In the genomic region with DNA sequence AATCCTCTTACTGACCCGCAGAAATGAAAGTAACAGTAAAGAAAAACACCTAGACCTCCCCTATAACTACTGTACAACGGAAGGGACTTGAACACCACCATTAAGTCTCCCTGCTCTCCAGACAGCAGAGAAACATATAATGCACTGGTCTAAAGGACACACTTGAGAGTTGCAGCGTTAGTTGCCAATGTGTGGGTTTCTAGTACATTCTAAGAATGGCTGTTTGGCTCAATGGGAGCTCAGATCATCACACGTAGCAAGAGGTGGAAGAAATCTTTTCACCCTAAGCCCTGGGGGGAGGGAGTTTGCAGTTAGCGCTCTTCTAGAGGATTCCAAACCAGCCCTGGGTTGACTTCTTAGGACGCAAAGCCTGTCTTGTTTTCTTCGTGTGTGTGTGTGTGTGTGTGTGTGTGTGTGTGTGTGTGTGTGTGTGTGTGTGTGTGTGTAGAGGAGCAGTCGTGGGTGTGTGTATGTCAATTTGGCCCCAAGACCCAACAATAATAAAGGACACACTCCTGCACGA, we compare ENCODE assay signal across 7 mouse cellular contexts. TPM values are rescaled to one million over a fixed set of nuclear protein-coding genes. Genes with fewer than 3 reads are reported as not detected.
DNase-seq lines count a peak whose midpoint lies in the region; ATAC-seq and TF ChIP-seq lines count a peak whose summit lies in the region.

No protein-coding gene starts in this region.

- no peak for TF ChIP-seq POLR2A in limb, embryonic 14.5 days (IDR thresholded peaks at IDR 0.05; ENCODE audit: borderline replicate concordance, extremely low read depth, insufficient read depth, insufficient read length)

- no peaks in the 10 kb centered on the region for H3K36me3 ChIP-seq in forebrain, embryonic 14.5 days (ENCODE audit: control insufficient read depth, insufficient read depth, low read length)
- H3K36me3 ChIP-seq in limb, embryonic 14.5 days (ENCODE audit: control insufficient read depth, insufficient read depth, low read length): 0 out of 2 replicates have a peak, but pooled peaks cover 4% of the 10 kb centered on the region
- no peaks in the 10 kb centered on the region for H3K36me3 ChIP-seq in stomach, postnatal 0 days (ENCODE audit: control insufficient read depth, insufficient read depth, low read length)

- peak overlapping the region; percentile 94 for H3K4me2 ChIP-seq in forebrain, embryonic 14.5 days (ENCODE audit: low read length)
- H3K4me2 ChIP-seq in limb, embryonic 14.5 days (replicated peaks; ENCODE audit: low read depth, low read length, severe bottlenecking): peak overlapping the region; percentile 97
- H3K4me2 ChIP-seq in stomach, postnatal 0 days (replicated peaks; ENCODE audit: low read depth): peak overlapping the region; percentile 34

- H3K27me3 ChIP-seq in forebrain, embryonic 14.5 days (replicated peaks; ENCODE audit: control insufficient read depth, insufficient read depth, low read length): peaks cover 72% of the 10 kb centered on the region
- H3K27me3 ChIP-seq in limb, embryonic 14.5 days (ENCODE audit: control insufficient read depth, insufficient read depth, low read length): peaks cover 70% of the 10 kb centered on the region
- peaks cover 26% of the 10 kb centered on the region; the same call in 1 of the 2 replicates for H3K27me3 ChIP-seq in stomach, postnatal 0 days (ENCODE audit: control insufficient read depth, insufficient read depth, low read length)

- WGBS in forebrain, embryonic 14.5 days: 3% methylated on average over 9 of the region's 9 CpGs
- WGBS in limb, embryonic 14.5 days: 4% methylated on average over 9 of the region's 9 CpGs
- 31% methylated on average over 9 of the region's 9 CpGs for WGBS in stomach, postnatal 0 days

- H3K9me3 ChIP-seq in forebrain, embryonic 14.5 days (replicated peaks; ENCODE audit: control insufficient read depth, low read length): no peaks in the 10 kb centered on the region
- no peaks in the 10 kb centered on the region for H3K9me3 ChIP-seq in limb, embryonic 14.5 days (ENCODE audit: control insufficient read depth, low read length)
- no peaks in the 10 kb centered on the region for H3K9me3 ChIP-seq in stomach, postnatal 0 days (ENCODE audit: control insufficient read depth, low read length)

- H3K27ac ChIP-seq in forebrain, embryonic 14.5 days (ENCODE audit: low read depth, low read length): no peak overlapping the region
- H3K27ac ChIP-seq in limb, embryonic 14.5 days (replicated peaks; ENCODE audit: low read depth, low read length): no peak overlapping the region
- no peak overlapping the region for H3K27ac ChIP-seq in stomach, postnatal 0 days (replicated peaks)

- H3K4me1 ChIP-seq in forebrain, embryonic 14.5 days (ENCODE audit: control insufficient read depth, insufficient read depth, low read length): peaks cover 7% of the 10 kb centered on the region; the same call in 1 of the 2 replicates
- H3K4me1 ChIP-seq in limb, embryonic 14.5 days (ENCODE audit: control insufficient read depth, insufficient read depth, low read length): peaks cover 16% of the 10 kb centered on the region
- no peaks in the 10 kb centered on the region for H3K4me1 ChIP-seq in stomach, postnatal 0 days (replicated peaks; ENCODE audit: control insufficient read depth, insufficient read depth)

- DNase-seq in retina, postnatal 1 day: peak; percentile 33
- no peak for DNase-seq in retina, embryonic 14.5 days (ENCODE audit: low spot score)
- peak; percentile 33 for DNase-seq in forebrain, embryonic 14.5 days (ENCODE audit: low spot score)
- no peak for DNase-seq in limb, embryonic 14.5 days (ENCODE audit: low spot score)
- DNase-seq in stomach, postnatal 0 days (ENCODE audit: low spot score): no peak
- no peak for DNase-seq in right cerebral cortex, adult 18-20 months
- no peak for DNase-seq in MN1 (ENCODE audit: low spot score)

- no peak for TF ChIP-seq CTCF in stomach, postnatal 0 days (IDR thresholded peaks at IDR 0.05; ENCODE audit: low read depth)

- H3K4me3 ChIP-seq in forebrain, embryonic 14.5 days (ENCODE audit: low read depth, low read length): peak overlapping the region; percentile 59
- H3K4me3 ChIP-seq in limb, embryonic 14.5 days (replicated peaks; ENCODE audit: low read length): peak overlapping the region; percentile 67
- peak overlapping the region; percentile 60; the same call in 1 of the 2 replicates for H3K4me3 ChIP-seq in stomach, postnatal 0 days (ENCODE audit: low read depth, low read length)

- no peak for ATAC-seq in forebrain, embryonic 14.5 days
- ATAC-seq in limb, embryonic 14.5 days (ENCODE audit: low FRiP score, low read depth): no peak
- no peak for ATAC-seq in stomach, postnatal 0 days (ENCODE audit: low FRiP score, low TSS enrichment)

- no peak overlapping the region for H3K9ac ChIP-seq in forebrain, embryonic 14.5 days (ENCODE audit: low read length)
- peak overlapping the region; percentile 76; the same call in 1 of the 2 replicates for H3K9ac ChIP-seq in limb, embryonic 14.5 days (ENCODE audit: low read depth, low read length, severe bottlenecking)
- no peak overlapping the region for H3K9ac ChIP-seq in stomach, postnatal 0 days (ENCODE audit: low read length)

- TF ChIP-seq EP300 in stomach, postnatal 0 days (optimal IDR thresholded peaks at IDR 0.05): no peak

RNA-seq across cellular contexts. Expression of a gene that starts 2.7 kb away (rescaled TPM):
- 6.1 and 8.3 TPM in 2 replicates for polyA plus RNA-seq in forebrain, embryonic 14.5 days (2014; fragmentation: Nextera tagmentation; extraction: Ambion mirVana)
- polyA plus RNA-seq in limb, embryonic 14.5 days (2012; rRNA removed): 20.8 and 26.8 TPM in 2 replicates
- 24.5 and 28.3 TPM in 2 replicates for polyA plus RNA-seq in limb, embryonic 14.5 days (2014; fragmentation: Nextera tagmentation; extraction: Ambion mirVana)
- 4.3 and 4.9 TPM in 2 replicates for polyA plus RNA-seq in stomach, postnatal 0 days (2015; fragmentation: Nextera tagmentation; extraction: Ambion mirVana)

RNA-seq across cellular contexts. Expression of a gene that starts 30.2 kb away (rescaled TPM):
- not detected in 2 replicates for polyA plus RNA-seq in forebrain, embryonic 14.5 days (2014; fragmentation: Nextera tagmentation; extraction: Ambion mirVana)
- polyA plus RNA-seq in limb, embryonic 14.5 days (2012; rRNA removed): 0.29 and 0.49 TPM in 2 replicates
- 0.32 and 0.61 TPM in 2 replicates for polyA plus RNA-seq in limb, embryonic 14.5 days (2014; fragmentation: Nextera tagmentation; extraction: Ambion mirVana)
- not detected in 2 replicates for polyA plus RNA-seq in stomach, postnatal 0 days (2015; fragmentation: Nextera tagmentation; extraction: Ambion mirVana)

Comparison
In these comparisons a context has a peak if more than half of its experiments do, and no peak if none do; other contexts are left out.
1. DNase-seq: peak in retina, postnatal 1 day (single experiment) and forebrain, embryonic 14.5 days (single experiment); none in retina, embryonic 14.5 days (single experiment), limb, embryonic 14.5 days (single experiment), stomach, postnatal 0 days (single experiment), right cerebral cortex, adult 18-20 months (single experiment) and MN1 (single experiment).
2. H3K4me2 ChIP-seq: peak in every context shown above with its lines; median percentile 97 in limb, embryonic 14.5 days; 94 in forebrain, embryonic 14.5 days; 34 in stomach, postnatal 0 days.
3. Peak in every context shown above with its lines, with median percentiles within 50 percentile points of each other: H3K4me3 ChIP-seq.